Mouse (Mus musculus): ENCODE data around the gene Hcar2.
A peak's percentile ranks its signal among the peaks of the same experiment; 100 is the strongest.

Hcar2 gene

GRCm38 (mm10) chr5:123862374-123863350 is 2.6 kb downstream of the Hcar2 start:
- no peak for DNase-seq

- DNase-seq, result no peak
Observed at GRCm38 (mm10) chr5:123858798-123859197, 6.5 kb downstream of the Hcar2 start.

GRCm38 (mm10) chr5:123854511-123854910 is 10.8 kb downstream of the Hcar2 start:
- DNase-seq, result no peak

- DNase-seq, result no peak
Observed at GRCm38 (mm10) chr5:123853877-123854504, 11.3 kb downstream of the Hcar2 start.

- DNase-seq, result peak; percentile 28
Observed at GRCm38 (mm10) chr5:123851398-123851797, 13.9 kb downstream of the Hcar2 start.

- no peak for DNase-seq
Observed at GRCm38 (mm10) chr5:123844316-123844715, 21.0 kb downstream of the Hcar2 start.

- DNase-seq, result no peak
Observed at GRCm38 (mm10) chr5:123843816-123844215, 21.5 kb downstream of the Hcar2 start.

- no peak for DNase-seq
Observed at GRCm38 (mm10) chr5:123842935-123843282, 22.4 kb downstream of the Hcar2 start.

- DNase-seq, result no peak
Observed at GRCm38 (mm10) chr5:123842221-123842934, 22.9 kb downstream of the Hcar2 start.

- no peak for DNase-seq
Observed at GRCm38 (mm10) chr5:123837371-123837770, 27.9 kb downstream of the Hcar2 start.

GRCm38 (mm10) chr5:123834836-123835235 is 30.5 kb downstream of the Hcar2 start:
- no peak for DNase-seq

- DNase-seq, result no peak
Observed at GRCm38 (mm10) chr5:123832309-123832708, 33.0 kb downstream of the Hcar2 start.

- no peak for DNase-seq
Observed at GRCm38 (mm10) chr5:123827659-123828091, 37.6 kb downstream of the Hcar2 start.

- no peak for DNase-seq
Observed at GRCm38 (mm10) chr5:123822706-123823105, 42.6 kb downstream of the Hcar2 start.

GRCm38 (mm10) chr5:123821264-123821571 is 44.1 kb downstream of the Hcar2 start:
- DNase-seq, result no peak

GRCm38 (mm10) chr5:123820501-123821263 is 44.6 kb downstream of the Hcar2 start:
- DNase-seq, result peak; percentile 7

- DNase-seq, result no peak
Observed at GRCm38 (mm10) chr5:123818941-123819577, 46.2 kb downstream of the Hcar2 start.

GRCm38 (mm10) chr5:123816891-123817290 is 48.4 kb downstream of the Hcar2 start:
- no peak for DNase-seq

Data from thymus, postnatal 14 days (tissue).